Mouse (Mus musculus) myocyte (in vitro differentiated cells): ENCODE measurements around the gene Zc3h15. TPM values are rescaled to one million over a fixed set of nuclear protein-coding genes. Genes with fewer than 3 reads are reported as not detected.

Experiments used
- H3K27me3 ChIP-seq: one replicate; pipeline ENCODE4 v1.6.1; 2011; ENCODE audit not compliant: control insufficient read depth, insufficient read depth, insufficient read length
- H3K36me3 ChIP-seq: one replicate; pipeline ENCODE4 v1.6.1; 2011; ENCODE audit not compliant: control insufficient read depth, insufficient read depth
- H3K4me2 ChIP-seq: one replicate; pipeline ENCODE4 v1.6.1; 2011; ENCODE audit warnings: low read depth, control low read depth
- H3K4me3 ChIP-seq: one replicate; pipeline ENCODE4 v1.5.1; 2011; ENCODE audit warnings: mild to moderate bottlenecking, control low read depth, moderate library complexity
- H3K79me2 ChIP-seq: one replicate; pipeline ENCODE4 v1.6.1; 2011; ENCODE audit not compliant: control insufficient read depth, insufficient read depth
- H3ac ChIP-seq: one replicate; pipeline ENCODE4 v1.6.1; 2011; ENCODE audit not compliant: control insufficient read depth, insufficient read length
- CEBPB ChIP-seq: IDR thresholded peaks from 2 replicates; pipeline ENCODE4 v1.6.1; 2011; ENCODE audit warnings: mild to moderate bottlenecking, moderate library complexity; ENCODE audit not compliant: poor library complexity, insufficient read depth, severe bottlenecking
- E2F4 ChIP-seq: IDR thresholded peaks from one replicate; pipeline ENCODE4 v1.6.1; 2011; ENCODE audit warnings: mild to moderate bottlenecking, control low read depth, moderate library complexity; ENCODE audit not compliant: insufficient read depth
- MAX ChIP-seq: IDR thresholded peaks from one replicate; pipeline ENCODE4 v1.6.1; 2011; ENCODE audit warnings: low read depth, mild to moderate bottlenecking, control low read depth
- MYOD1 ChIP-seq, 3 experiments: IDR thresholded peaks; one replicate each; pipeline ENCODE4 v1.6.1; 2011; ENCODE audit warnings: control low read depth in 2 of 3, low read depth in 2 of 3, mild to moderate bottlenecking in 2 of 3, moderate library complexity in 1 of 3; ENCODE audit not compliant: insufficient read length in 2 of 3, control insufficient read depth in 1 of 3
- MYOG ChIP-seq, 3 experiments: IDR thresholded peaks; one replicate each; pipeline ENCODE4 v1.6.1; 2011; ENCODE audit warnings: control low read depth in 2 of 3, low read depth in 2 of 3, mild to moderate bottlenecking in 2 of 3; ENCODE audit not compliant: insufficient read length in 2 of 3, control insufficient read depth in 1 of 3, insufficient read depth in 1 of 3
- POLR2A ChIP-seq: IDR thresholded peaks from one replicate; pipeline ENCODE4 v1.6.1; 2011; ENCODE audit warnings: low read depth, mild to moderate bottlenecking, control low read depth, moderate library complexity; ENCODE audit not compliant: insufficient read length
- POLR2AphosphoS2 ChIP-seq: IDR thresholded peaks from one replicate; pipeline ENCODE4 v1.6.1; 2011; ENCODE audit warnings: low read depth, control low read depth; ENCODE audit not compliant: insufficient read length
- REST ChIP-seq: IDR thresholded peaks from one replicate; pipeline ENCODE4 v1.6.1; 2011; ENCODE audit warnings: mild to moderate bottlenecking, control low read depth, moderate library complexity; ENCODE audit not compliant: insufficient read depth, insufficient read length
- SRF ChIP-seq: IDR thresholded peaks from one replicate; pipeline ENCODE4 v1.6.1; 2011; ENCODE audit warnings: low read depth; ENCODE audit not compliant: control insufficient read depth, insufficient read length
- TCF12 ChIP-seq: IDR thresholded peaks from one replicate; pipeline ENCODE4 v1.6.1; 2011; ENCODE audit warnings: mild to moderate bottlenecking, control low read depth; ENCODE audit not compliant: poor library complexity, insufficient read depth, severe bottlenecking
- TCF3 ChIP-seq: IDR thresholded peaks from one replicate; pipeline ENCODE4 v1.6.1; 2011; ENCODE audit warnings: low read depth, control low read depth; ENCODE audit not compliant: insufficient read length
- USF1 ChIP-seq: IDR thresholded peaks from one replicate; pipeline ENCODE4 v1.6.1; 2011; ENCODE audit warnings: low read depth, mild to moderate bottlenecking, control low read depth, moderate library complexity
- polyA plus RNA-seq: library from polyadenylated mRNA; unstranded; fragments of >200 nt; fragmentation: generic; extraction: Trizol; gene quantifications from one replicate; pipeline ENCODE4 v1.2.1, GENCODE M21; 2012; ENCODE audit warnings: missing spikeins

Gene Zc3h15
- polyA plus RNA-seq, 1 experiment = 55.8 TPM

DNA sequence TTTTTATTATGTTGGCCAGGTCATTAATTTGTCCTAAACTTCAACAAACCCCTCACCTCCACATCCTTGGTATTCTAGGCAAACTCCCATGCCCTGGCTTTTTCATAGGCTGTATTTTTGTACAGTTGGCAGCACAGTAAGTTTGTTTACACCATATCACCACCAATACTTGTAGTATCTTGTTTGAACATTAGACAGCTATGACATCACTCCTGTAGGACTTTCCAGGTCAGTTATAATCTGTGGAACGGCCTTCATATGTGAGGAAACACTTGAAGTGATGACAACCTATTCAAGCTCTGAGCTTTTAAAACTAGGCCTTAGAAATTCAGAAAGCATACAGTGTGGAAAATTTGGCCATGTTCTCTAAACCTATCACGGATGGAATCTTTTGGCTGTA, 29.6 kb downstream of the Zc3h15 start:
- H3K4me2 ChIP-seq = no peak overlapping the region
- TF ChIP-seq MYOD1 (IDR thresholded peaks at IDR 0.05; ENCODE audit: control insufficient read depth in 1 of 3, insufficient read length in 2 of 3, low read depth in 2 of 3) = no peak
- TF ChIP-seq TCF12 = no peak
- TF ChIP-seq USF1 = no peak
- no peak for TF ChIP-seq SRF
- TF ChIP-seq TCF3 = no peak
- TF ChIP-seq E2F4 = no peak
- no peak for TF ChIP-seq REST
- no peak for TF ChIP-seq POLR2AphosphoS2
- TF ChIP-seq MAX = no peak
- no peak for TF ChIP-seq CEBPB
- TF ChIP-seq POLR2A = no peak
- TF ChIP-seq MYOG (IDR thresholded peaks at IDR 0.05; ENCODE audit: control insufficient read depth in 1 of 3, insufficient read depth in 1 of 3, insufficient read length in 2 of 3, low read depth in 2 of 3) = no peak
- H3K4me3 ChIP-seq = no peak overlapping the region
- H3K36me3 ChIP-seq = peaks cover 10% of the 10 kb centered on the region
- H3K79me2 ChIP-seq = peaks cover 5% of the 10 kb centered on the region
- no peaks in the 10 kb centered on the region for H3K27me3 ChIP-seq
- H3ac ChIP-seq = no peak overlapping the region

GRCm38 (mm10) chr2:83674421-83674820, 30.2 kb downstream of the Zc3h15 start:
- Histone ChIP-seq H3K36me3 (peaks cover 6% of the 10 kb centered on the region), H3ac (no peak overlapping the region), H3K79me2 (peaks cover 3% of the 10 kb centered on the region), H3K4me2 (no peak overlapping the region), H3K27me3 (no peaks in the 10 kb centered on the region), H3K4me3 (no peak overlapping the region)
- TF ChIP-seq SRF = no peak

- Histone ChIP-seq H3K4me3 (no peak overlapping the region), H3K36me3 (peaks cover 6% of the 10 kb centered on the region), H3K4me2 (no peak overlapping the region), H3K79me2 (no peaks in the 10 kb centered on the region), H3K27me3 (no peaks in the 10 kb centered on the region), H3ac (no peak overlapping the region)
- TF ChIP-seq REST = no peak
- no peak for TF ChIP-seq MYOD1 (IDR thresholded peaks at IDR 0.05; ENCODE audit: control insufficient read depth in 1 of 3, insufficient read length in 2 of 3, low read depth in 2 of 3)
- no peak for TF ChIP-seq POLR2A
- TF ChIP-seq E2F4 = no peak
- TF ChIP-seq CEBPB = no peak
- no peak for TF ChIP-seq MYOG (IDR thresholded peaks at IDR 0.05; ENCODE audit: control insufficient read depth in 1 of 3, insufficient read depth in 1 of 3, insufficient read length in 2 of 3, low read depth in 2 of 3)
- TF ChIP-seq POLR2AphosphoS2 = no peak
- TF ChIP-seq TCF12 = no peak
- TF ChIP-seq MAX = no peak
- TF ChIP-seq SRF = no peak
- TF ChIP-seq TCF3 = no peak
- TF ChIP-seq USF1 = no peak
These were observed 30.7 kb downstream of the Zc3h15 start for GRCm38 (mm10) chr2:83674896-83675295.

DNA sequence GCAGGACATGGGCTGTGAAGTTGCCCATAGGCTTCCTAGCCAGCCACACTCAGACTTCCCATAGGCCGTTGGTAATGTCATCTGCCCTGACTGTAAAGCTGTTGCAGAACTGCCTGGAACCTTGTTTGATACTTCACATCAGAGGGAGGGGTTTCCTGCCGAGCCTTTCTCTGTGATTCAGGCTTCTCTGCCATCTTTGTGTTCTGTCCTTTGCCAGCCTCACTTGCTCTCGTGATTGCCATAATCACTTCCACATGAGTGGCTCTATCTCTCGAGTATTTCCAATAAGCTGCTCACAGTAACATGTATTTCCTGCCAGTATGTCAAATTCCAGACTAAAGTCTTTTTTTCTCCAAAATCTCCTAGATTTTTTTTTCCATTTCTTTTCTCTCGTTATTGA, 31.4 kb downstream of the Zc3h15 start:
- H3K4me2 ChIP-seq = no peak overlapping the region
- H3K79me2 ChIP-seq = no peaks in the 10 kb centered on the region
- H3ac ChIP-seq = no peak overlapping the region
- H3K36me3 ChIP-seq = peaks cover 6% of the 10 kb centered on the region
- no peaks in the 10 kb centered on the region for H3K27me3 ChIP-seq
- TF ChIP-seq MYOD1 (IDR thresholded peaks at IDR 0.05; ENCODE audit: control insufficient read depth in 1 of 3, insufficient read length in 2 of 3, low read depth in 2 of 3) = no peak
- no peak for TF ChIP-seq CEBPB
- no peak for TF ChIP-seq REST
- TF ChIP-seq POLR2AphosphoS2 = no peak
- TF ChIP-seq MAX = no peak
- no peak for TF ChIP-seq POLR2A
- TF ChIP-seq SRF = no peak
- TF ChIP-seq TCF12 = no peak
- TF ChIP-seq E2F4 = no peak
- TF ChIP-seq TCF3 = no peak
- TF ChIP-seq MYOG (IDR thresholded peaks at IDR 0.05; ENCODE audit: control insufficient read depth in 1 of 3, insufficient read depth in 1 of 3, insufficient read length in 2 of 3, low read depth in 2 of 3) = no peak
- no peak overlapping the region for H3K4me3 ChIP-seq

DNA sequence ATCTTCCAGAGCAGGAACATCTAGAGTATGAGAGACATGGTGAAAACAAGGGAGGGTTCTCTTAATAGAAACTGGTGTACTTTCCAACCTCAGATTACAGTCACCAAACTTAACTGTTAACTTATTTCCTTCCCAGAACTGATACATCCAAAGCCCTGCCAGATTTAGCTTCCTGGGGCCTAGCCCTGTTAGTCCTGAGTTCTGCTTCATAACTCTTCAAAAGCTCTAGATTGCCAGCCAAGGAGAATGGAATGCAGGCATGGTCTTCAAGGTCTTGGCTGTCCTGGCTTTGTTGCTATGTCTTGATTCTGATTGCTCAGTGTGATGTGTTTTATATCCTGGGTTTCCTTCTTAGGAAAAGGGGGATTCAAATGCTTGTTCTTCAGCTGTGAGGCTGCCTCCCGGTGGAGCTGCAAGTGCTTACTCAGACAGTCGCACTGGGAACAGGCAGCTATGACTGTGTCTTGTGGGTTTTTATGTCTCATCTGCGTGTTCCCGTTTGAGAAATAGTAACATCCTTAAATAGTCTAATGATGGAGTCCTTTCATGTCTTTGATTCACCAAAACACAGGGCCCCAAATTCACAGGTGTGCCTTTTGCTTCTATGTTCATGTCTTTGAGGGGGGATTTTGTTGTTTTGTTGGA, 32.1 kb downstream of the Zc3h15 start:
- Histone ChIP-seq H3K4me3 (no peak overlapping the region), H3ac (no peak overlapping the region), H3K36me3 (peaks cover 6% of the 10 kb centered on the region), H3K79me2 (no peaks in the 10 kb centered on the region), H3K27me3 (no peaks in the 10 kb centered on the region), H3K4me2 (no peak overlapping the region)
- TF ChIP-seq MYOG (IDR thresholded peaks at IDR 0.05; ENCODE audit: control insufficient read depth in 1 of 3, insufficient read depth in 1 of 3, insufficient read length in 2 of 3, low read depth in 2 of 3) = no peak
- no peak for TF ChIP-seq TCF12
- TF ChIP-seq TCF3 = no peak
- no peak for TF ChIP-seq MYOD1 (IDR thresholded peaks at IDR 0.05; ENCODE audit: control insufficient read depth in 1 of 3, insufficient read length in 2 of 3, low read depth in 2 of 3)
- no peak for TF ChIP-seq MAX
- TF ChIP-seq E2F4 = no peak
- no peak for TF ChIP-seq REST
- TF ChIP-seq USF1 = no peak
- TF ChIP-seq POLR2A = no peak
- TF ChIP-seq CEBPB = no peak
- TF ChIP-seq SRF = no peak
- TF ChIP-seq POLR2AphosphoS2 = no peak
